Mouse (Mus musculus): Measurements from ENCODE around the gene Sema7a. TPM values are rescaled to one million over a fixed set of nuclear protein-coding genes. Genes with fewer than 3 reads are reported as not detected.
A peak's percentile ranks its signal among the peaks of the same experiment; 100 is the strongest.

The Sema7a gene
- polyA plus RNA-seq (2014; fragmentation: Nextera tagmentation; extraction: Ambion mirVana) = 0.24 and 0.68 TPM in 2 replicates

DNA sequence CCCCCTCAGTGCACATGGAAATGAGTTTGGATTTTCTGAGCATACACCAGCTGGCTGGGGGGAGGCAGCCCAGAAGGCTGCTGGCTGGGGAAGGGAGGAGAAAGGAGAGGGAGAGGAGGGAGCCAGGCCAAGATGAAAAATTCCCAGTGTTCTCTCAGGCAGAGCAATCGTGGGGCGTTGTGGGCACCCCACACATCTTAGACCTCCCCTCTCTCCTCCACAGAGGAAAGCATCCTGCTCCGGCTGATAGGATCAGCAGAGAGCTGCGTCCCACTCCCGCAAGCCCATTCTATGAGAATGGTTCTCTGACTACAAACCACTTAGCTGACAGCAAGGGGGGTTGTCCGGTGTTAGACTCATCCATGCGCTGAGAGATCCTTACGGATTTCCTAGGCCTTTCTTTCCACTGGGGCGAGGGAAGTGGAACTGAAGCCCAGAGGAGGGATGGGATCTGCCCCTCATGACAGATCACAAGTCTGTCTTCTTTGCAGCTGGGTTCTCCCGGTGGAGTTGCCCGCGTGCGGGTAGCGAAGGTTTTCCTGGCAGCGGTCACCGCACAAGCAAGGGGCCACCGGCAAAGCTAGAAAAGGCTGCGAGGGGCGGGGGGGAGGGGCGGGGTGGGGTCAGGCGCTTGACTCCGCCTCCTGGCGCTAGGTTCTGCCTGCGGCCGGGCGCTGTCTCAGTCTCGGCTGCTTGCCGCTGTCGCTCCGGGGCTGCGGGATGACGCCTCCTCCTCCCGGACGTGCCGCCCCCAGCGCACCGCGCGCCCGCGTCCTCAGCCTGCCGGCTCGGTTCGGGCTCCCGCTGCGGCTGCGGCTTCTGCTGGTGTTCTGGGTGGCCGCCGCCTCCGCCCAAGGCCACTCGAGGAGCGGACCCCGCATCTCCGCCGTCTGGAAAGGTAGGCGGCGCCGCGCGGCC lies at the start of gene Sema7a:
Gene Sema7a (plus strand): TSS at position 682 of the 918 bp plus-strand sequence.
- peaks cover 21% of the 10 kb centered on the region for H3K27me3 ChIP-seq (ENCODE audit: control insufficient read depth, insufficient read depth, low read length)
- WGBS = 2% methylated on average over 56 of the region's 60 CpGs
- DNase-seq (ENCODE audit: low spot score) (peak; percentile 78), ATAC-seq (replicated peaks; ENCODE audit: insufficient number of reproducible peaks, low FRiP score, low TSS enrichment, low read depth) (peak; percentile 66)
- H3K9me3 ChIP-seq (replicated peaks; ENCODE audit: control insufficient read depth, low read length) = no peaks in the 10 kb centered on the region
- H3K4me2 ChIP-seq (ENCODE audit: low read depth, low read length) = peak within 1 kb of the TSS; percentile 98
- H3K4me1 ChIP-seq (ENCODE audit: control insufficient read depth, insufficient read depth, low read length) = no peaks in the 10 kb centered on the region
- no peak within 1 kb of the TSS for H3K27ac ChIP-seq (replicated peaks; ENCODE audit: low read depth, low read length)
- peak within 1 kb of the TSS; percentile 68 for H3K9ac ChIP-seq (replicated peaks; ENCODE audit: low read length)
- H3K4me3 ChIP-seq (ENCODE audit: low read depth, low read length) = peak within 1 kb of the TSS; percentile 79
- no peaks in the 10 kb centered on the region for H3K36me3 ChIP-seq (replicated peaks; ENCODE audit: control insufficient read depth, insufficient read depth, low read depth, low read length)

DNA sequence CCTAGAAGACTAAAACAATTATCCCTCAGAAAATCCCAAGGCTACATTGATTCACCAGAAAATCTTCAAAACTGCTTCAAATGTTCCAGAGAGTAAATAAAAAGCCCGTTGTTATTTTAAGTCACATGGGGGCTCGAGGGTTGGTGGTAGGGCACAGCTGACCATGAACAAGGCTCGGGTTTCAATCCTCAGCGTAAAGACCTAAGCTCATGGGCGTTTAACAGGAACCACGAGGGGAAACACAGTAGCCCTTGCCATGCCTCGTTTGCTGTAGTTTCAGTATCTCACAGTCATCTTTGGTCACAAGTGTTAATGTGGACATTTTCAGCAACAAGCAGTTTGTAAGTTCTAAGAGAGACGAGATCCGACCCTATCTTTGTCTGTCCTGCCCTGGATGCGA lies 39.4 kb upstream of the Sema7a start:
- H3K4me3 ChIP-seq (ENCODE audit: low read depth, low read length) = no peak overlapping the region
- 34% methylated on average over 10 of the region's 10 CpGs for WGBS
- DNase-seq (ENCODE audit: low spot score) = peak; percentile 29
- no peak overlapping the region for H3K9ac ChIP-seq (replicated peaks; ENCODE audit: low read length)
- H3K4me2 ChIP-seq (ENCODE audit: low read depth, low read length) = no peak overlapping the region
- H3K4me1 ChIP-seq (ENCODE audit: control insufficient read depth, insufficient read depth, low read length) = no peaks in the 10 kb centered on the region
- H3K9me3 ChIP-seq (replicated peaks; ENCODE audit: control insufficient read depth, low read length) = no peaks in the 10 kb centered on the region
- no peaks in the 10 kb centered on the region for H3K36me3 ChIP-seq (replicated peaks; ENCODE audit: control insufficient read depth, insufficient read depth, low read depth, low read length)
- no peaks in the 10 kb centered on the region for H3K27me3 ChIP-seq (ENCODE audit: control insufficient read depth, insufficient read depth, low read length)
- no peak overlapping the region for H3K27ac ChIP-seq (replicated peaks; ENCODE audit: low read depth, low read length)
- no peak for ATAC-seq (replicated peaks; ENCODE audit: insufficient number of reproducible peaks, low FRiP score, low TSS enrichment, low read depth)

DNA sequence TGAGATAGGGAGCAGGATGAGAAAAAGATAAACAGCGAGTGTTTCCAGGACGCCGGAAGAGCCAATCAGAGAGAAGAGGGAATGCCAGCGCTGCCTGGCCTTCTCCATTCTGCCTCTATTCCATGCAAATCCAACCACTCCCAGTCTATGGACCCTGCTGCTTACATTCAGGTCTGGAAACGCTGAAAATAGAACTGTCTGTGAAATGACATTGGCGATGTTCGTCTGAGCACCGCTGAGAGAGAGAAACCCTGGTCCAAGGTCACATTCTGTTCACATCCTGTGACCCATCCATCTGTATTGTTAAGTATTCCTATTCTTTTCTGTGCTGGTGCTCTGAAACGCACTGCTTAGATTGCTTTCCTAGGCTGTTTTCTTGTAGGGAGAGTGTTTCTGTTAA lies 38.7 kb upstream of the Sema7a start:
- Histone ChIP-seq H3K9me3 (replicated peaks; ENCODE audit: control insufficient read depth, low read length) (no peaks in the 10 kb centered on the region), H3K4me2 (ENCODE audit: low read depth, low read length) (no peak overlapping the region), H3K27me3 (ENCODE audit: control insufficient read depth, insufficient read depth, low read length) (no peaks in the 10 kb centered on the region), H3K36me3 (replicated peaks; ENCODE audit: control insufficient read depth, insufficient read depth, low read depth, low read length) (no peaks in the 10 kb centered on the region), H3K9ac (replicated peaks; ENCODE audit: low read length) (no peak overlapping the region), H3K4me3 (ENCODE audit: low read depth, low read length) (no peak overlapping the region), H3K4me1 (ENCODE audit: control insufficient read depth, insufficient read depth, low read length) (no peaks in the 10 kb centered on the region), H3K27ac (replicated peaks; ENCODE audit: low read depth, low read length) (no peak overlapping the region)
- DNase-seq (ENCODE audit: low spot score) (no peak), ATAC-seq (replicated peaks; ENCODE audit: insufficient number of reproducible peaks, low FRiP score, low TSS enrichment, low read depth) (no peak)
- 41% methylated on average over 9 of the region's 9 CpGs for WGBS

DNA sequence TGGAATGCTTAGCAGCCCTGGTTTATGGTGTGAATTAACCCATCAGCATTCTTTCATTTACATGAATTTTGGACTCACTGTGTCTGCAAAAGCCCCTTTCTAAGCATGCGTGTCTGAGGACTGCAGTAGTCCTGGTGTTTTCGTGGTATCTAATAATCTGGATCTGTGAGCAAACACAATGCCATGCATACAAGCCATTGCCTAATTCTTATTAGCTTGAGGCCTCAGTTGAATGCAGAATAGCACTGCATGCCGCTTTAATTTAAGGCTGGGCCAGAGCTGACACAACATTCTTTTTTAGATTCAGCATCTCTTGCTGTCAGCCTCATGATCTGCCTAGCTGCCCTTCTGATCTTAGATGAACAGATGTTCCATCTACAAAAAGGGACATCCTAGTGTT lies 38.3 kb upstream of the Sema7a start:
- H3K9ac ChIP-seq (replicated peaks; ENCODE audit: low read length) = no peak overlapping the region
- WGBS = 78% methylated on average over 3 of the region's 3 CpGs

DNA sequence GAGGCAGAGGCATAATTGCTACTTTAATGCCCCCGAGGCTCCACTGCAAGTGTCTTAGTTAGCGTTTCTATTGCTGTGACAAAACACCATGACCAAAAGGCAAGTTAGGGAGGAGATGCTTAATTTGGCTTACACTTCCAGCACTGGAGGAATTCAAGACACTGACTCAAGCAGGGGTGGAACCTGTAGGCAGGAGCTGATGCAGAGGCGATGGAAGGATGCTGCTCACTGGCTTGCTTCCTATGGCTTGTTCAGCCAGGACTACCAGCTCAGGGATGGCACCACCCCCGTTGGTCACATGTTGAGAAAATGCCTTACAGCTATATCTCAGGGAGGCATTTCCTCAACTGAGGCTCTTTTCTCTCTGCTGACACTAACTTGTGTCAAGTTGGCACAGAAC lies 37.8 kb upstream of the Sema7a start:
- H3K4me2 ChIP-seq (ENCODE audit: low read depth, low read length) = no peak overlapping the region
- ATAC-seq (replicated peaks; ENCODE audit: insufficient number of reproducible peaks, low FRiP score, low TSS enrichment, low read depth) = no peak
- H3K27ac ChIP-seq (replicated peaks; ENCODE audit: low read depth, low read length) = no peak overlapping the region

More for the DNA sequence above, 38.3 kb upstream of the Sema7a start:
- Histone ChIP-seq H3K4me1 (ENCODE audit: control insufficient read depth, insufficient read depth, low read length) (no peaks in the 10 kb centered on the region), H3K36me3 (replicated peaks; ENCODE audit: control insufficient read depth, insufficient read depth, low read depth, low read length) (no peaks in the 10 kb centered on the region), H3K4me3 (ENCODE audit: low read depth, low read length) (no peak overlapping the region), H3K27me3 (ENCODE audit: control insufficient read depth, insufficient read depth, low read length) (no peaks in the 10 kb centered on the region), H3K9me3 (replicated peaks; ENCODE audit: control insufficient read depth, low read length) (no peaks in the 10 kb centered on the region), H3K4me2 (ENCODE audit: low read depth, low read length) (no peak overlapping the region), H3K27ac (replicated peaks; ENCODE audit: low read depth, low read length) (no peak overlapping the region)
- DNase-seq (ENCODE audit: low spot score) (no peak), ATAC-seq (replicated peaks; ENCODE audit: insufficient number of reproducible peaks, low FRiP score, low TSS enrichment, low read depth) (no peak)

DNA sequence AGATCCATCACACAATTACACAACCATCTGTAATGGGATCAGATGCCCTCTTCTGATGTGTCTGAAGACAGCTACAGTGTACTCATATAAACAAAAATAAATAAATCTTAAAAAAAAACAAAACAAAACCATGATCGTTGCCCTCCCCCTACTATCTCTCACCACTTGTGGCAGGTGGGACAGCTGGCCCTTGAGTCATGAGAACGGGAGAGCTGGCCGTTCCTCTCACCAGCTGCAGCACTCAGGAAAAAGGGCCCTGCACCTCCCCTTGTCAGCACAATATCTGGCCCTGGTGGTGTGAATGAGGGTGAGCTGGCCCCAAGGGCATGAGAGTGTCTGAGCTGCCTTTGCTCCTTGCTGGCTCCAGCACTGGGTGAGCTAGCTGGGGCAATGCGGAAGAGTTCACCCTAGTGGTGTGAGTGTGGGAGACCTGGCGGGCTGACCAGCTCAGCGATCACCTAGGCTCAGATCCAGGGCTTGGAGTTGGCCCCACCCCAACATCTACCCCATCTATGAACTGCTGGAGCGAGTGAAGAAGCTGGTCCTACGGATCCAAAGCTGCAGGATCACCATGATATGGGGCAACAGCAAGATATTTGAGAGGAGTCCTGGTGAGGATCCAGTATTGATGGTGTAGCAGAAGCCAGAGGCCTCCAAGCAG lies 36.2 kb upstream of the Sema7a start:
- WGBS = 78% methylated on average over 8 of the region's 8 CpGs

More for the DNA sequence above, 37.8 kb upstream of the Sema7a start:
- Histone ChIP-seq H3K9ac (replicated peaks; ENCODE audit: low read length) (no peak overlapping the region), H3K9me3 (replicated peaks; ENCODE audit: control insufficient read depth, low read length) (no peaks in the 10 kb centered on the region), H3K36me3 (replicated peaks; ENCODE audit: control insufficient read depth, insufficient read depth, low read depth, low read length) (no peaks in the 10 kb centered on the region), H3K4me3 (ENCODE audit: low read depth, low read length) (no peak overlapping the region), H3K4me1 (ENCODE audit: control insufficient read depth, insufficient read depth, low read length) (no peaks in the 10 kb centered on the region), H3K27me3 (ENCODE audit: control insufficient read depth, insufficient read depth, low read length) (no peaks in the 10 kb centered on the region)
- WGBS = 59% methylated on average over 4 of the region's 4 CpGs
- no peak for DNase-seq (ENCODE audit: low spot score)

DNA sequence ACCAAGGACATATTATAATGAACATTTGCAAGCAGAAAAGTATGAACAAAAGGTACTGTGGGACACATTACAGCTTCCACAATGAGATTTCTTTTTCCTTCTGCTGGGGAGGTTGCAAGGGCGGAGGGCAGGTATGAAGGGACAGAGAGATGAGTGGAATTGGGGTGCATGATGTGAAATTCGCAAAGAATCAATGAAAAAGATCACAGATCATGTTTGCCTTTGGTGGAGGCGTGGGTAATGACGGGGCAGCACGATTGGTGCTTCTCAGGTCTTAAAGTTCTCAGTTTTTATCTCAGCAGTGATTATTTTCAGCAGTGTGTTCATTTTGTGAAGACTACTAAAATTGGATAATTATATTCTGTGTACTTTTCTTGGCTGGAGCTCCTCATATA lies 35.7 kb upstream of the Sema7a start:
- 92% methylated on average over 5 of the region's 5 CpGs for WGBS
- H3K4me3 ChIP-seq (ENCODE audit: low read depth, low read length) = no peak overlapping the region

More for the DNA sequence above, 36.2 kb upstream of the Sema7a start:
- DNase-seq (ENCODE audit: low spot score) = no peak
- no peak overlapping the region for H3K27ac ChIP-seq (replicated peaks; ENCODE audit: low read depth, low read length)
- H3K36me3 ChIP-seq (replicated peaks; ENCODE audit: control insufficient read depth, insufficient read depth, low read depth, low read length) = no peaks in the 10 kb centered on the region
- no peak for ATAC-seq (replicated peaks; ENCODE audit: insufficient number of reproducible peaks, low FRiP score, low TSS enrichment, low read depth)
- H3K4me1 ChIP-seq (ENCODE audit: control insufficient read depth, insufficient read depth, low read length) = no peaks in the 10 kb centered on the region
- H3K9ac ChIP-seq (replicated peaks; ENCODE audit: low read length) = no peak overlapping the region
- no peak overlapping the region for H3K4me3 ChIP-seq (ENCODE audit: low read depth, low read length)
- no peaks in the 10 kb centered on the region for H3K27me3 ChIP-seq (ENCODE audit: control insufficient read depth, insufficient read depth, low read length)
- no peak overlapping the region for H3K4me2 ChIP-seq (ENCODE audit: low read depth, low read length)
- H3K9me3 ChIP-seq (replicated peaks; ENCODE audit: control insufficient read depth, low read length) = no peaks in the 10 kb centered on the region

DNA sequence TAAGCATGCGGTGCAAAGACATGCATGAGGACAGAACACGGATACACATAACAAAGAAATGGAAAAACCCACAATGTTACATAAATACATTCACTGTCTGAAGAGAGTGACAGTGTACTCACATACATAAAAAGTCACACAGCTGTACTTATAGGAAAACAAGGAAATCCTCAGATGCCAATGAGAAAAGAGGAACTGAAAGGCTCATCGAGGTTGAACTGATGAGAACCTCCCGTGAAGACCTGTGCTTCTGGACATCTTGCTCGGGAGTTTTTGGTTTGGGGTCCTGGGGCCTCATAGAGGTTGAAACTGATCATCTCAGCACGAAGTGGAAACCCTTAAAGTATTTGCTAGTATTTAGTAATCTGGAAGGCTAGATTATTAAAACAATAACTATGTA lies 32.7 kb upstream of the Sema7a start:
- no peak for ATAC-seq (replicated peaks; ENCODE audit: insufficient number of reproducible peaks, low FRiP score, low TSS enrichment, low read depth)
- 84% methylated on average over 6 of the region's 6 CpGs for WGBS
- H3K27ac ChIP-seq (replicated peaks; ENCODE audit: low read depth, low read length) = no peak overlapping the region
- no peaks in the 10 kb centered on the region for H3K9me3 ChIP-seq (replicated peaks; ENCODE audit: control insufficient read depth, low read length)
- H3K4me1 ChIP-seq (ENCODE audit: control insufficient read depth, insufficient read depth, low read length) = no peaks in the 10 kb centered on the region
- no peak for DNase-seq (ENCODE audit: low spot score)
- H3K36me3 ChIP-seq (replicated peaks; ENCODE audit: control insufficient read depth, insufficient read depth, low read depth, low read length) = no peaks in the 10 kb centered on the region
- H3K27me3 ChIP-seq (ENCODE audit: control insufficient read depth, insufficient read depth, low read length) = no peaks in the 10 kb centered on the region
- no peak overlapping the region for H3K4me2 ChIP-seq (ENCODE audit: low read depth, low read length)
- no peak overlapping the region for H3K9ac ChIP-seq (replicated peaks; ENCODE audit: low read length)
- no peak overlapping the region for H3K4me3 ChIP-seq (ENCODE audit: low read depth, low read length)

More for the DNA sequence above, 35.7 kb upstream of the Sema7a start:
- H3K36me3 ChIP-seq (replicated peaks; ENCODE audit: control insufficient read depth, insufficient read depth, low read depth, low read length) = no peaks in the 10 kb centered on the region
- no peaks in the 10 kb centered on the region for H3K4me1 ChIP-seq (ENCODE audit: control insufficient read depth, insufficient read depth, low read length)
- no peak overlapping the region for H3K27ac ChIP-seq (replicated peaks; ENCODE audit: low read depth, low read length)
- no peak overlapping the region for H3K9ac ChIP-seq (replicated peaks; ENCODE audit: low read length)
- DNase-seq (ENCODE audit: low spot score) = no peak
- ATAC-seq (replicated peaks; ENCODE audit: insufficient number of reproducible peaks, low FRiP score, low TSS enrichment, low read depth) = no peak
- H3K9me3 ChIP-seq (replicated peaks; ENCODE audit: control insufficient read depth, low read length) = no peaks in the 10 kb centered on the region
- no peak overlapping the region for H3K4me2 ChIP-seq (ENCODE audit: low read depth, low read length)
- no peaks in the 10 kb centered on the region for H3K27me3 ChIP-seq (ENCODE audit: control insufficient read depth, insufficient read depth, low read length)
